Mouse (Mus musculus) thymus, postnatal 10 days (tissue): ENCODE measurements around the gene 2810408A11Rik.
A peak's percentile ranks its signal among the peaks of the same experiment; 100 is the strongest.
"Not testable (repeated sequence)": the region's sequence is repeated elsewhere in the genome, so short reads cannot be mapped to it uniquely, and the experiment has no call there.

Experiments
- DNase-seq, 2 experiments: peaks; one replicate each; pipeline ENCODE4 v3.0.0; 2021; ENCODE audit warnings: low spot score in 2 of 2

Gene 2810408A11Rik

DNA sequence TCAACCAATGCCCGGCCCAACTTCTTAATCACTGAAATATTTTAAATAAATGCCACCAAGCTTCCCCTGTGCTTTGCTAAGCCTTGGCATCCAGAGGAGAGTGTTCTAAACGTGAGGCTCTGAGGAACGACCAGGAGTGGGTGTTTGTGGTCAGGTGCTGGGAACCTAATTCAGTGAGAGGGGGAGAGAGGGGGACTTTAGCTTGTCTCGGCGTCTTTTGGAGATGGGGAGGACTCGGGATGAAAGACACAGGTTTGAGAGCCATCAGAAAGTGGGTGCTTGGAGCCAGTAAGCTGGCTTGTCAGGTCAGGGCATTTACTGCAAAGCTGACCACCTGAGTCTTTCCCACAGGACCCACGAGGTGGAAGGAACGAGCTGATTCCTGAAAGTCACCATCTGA, 31.0 kb upstream of the 2810408A11Rik start:
- no peak for DNase-seq

- DNase-seq, result peak in 1 of 2 experiments; percentile 21
Measured at GRCm38 (mm10) chr11:69930967-69931537, 30.3 kb upstream of the 2810408A11Rik start.

DNA sequence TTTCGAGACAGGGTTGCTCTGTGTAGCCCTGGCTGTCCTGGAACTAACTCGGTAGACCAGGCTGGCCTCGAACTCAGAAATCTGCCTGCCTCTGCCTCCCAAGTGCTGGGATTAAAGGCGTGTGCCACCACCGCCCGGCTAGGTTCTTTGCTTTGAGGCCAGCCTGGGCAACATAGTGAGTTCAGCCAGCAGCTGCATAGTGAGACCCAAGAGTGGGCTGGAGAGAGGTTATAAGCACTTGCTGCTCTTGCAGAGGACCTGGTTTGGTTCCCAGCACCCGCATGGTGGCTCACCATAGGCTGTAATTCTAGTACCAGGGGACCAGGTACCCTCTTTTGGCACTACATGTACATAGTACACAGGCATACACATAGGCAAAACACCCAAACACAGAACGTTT, 29.4 kb upstream of the 2810408A11Rik start:
- DNase-seq, result not testable (repeated sequence)

DNA sequence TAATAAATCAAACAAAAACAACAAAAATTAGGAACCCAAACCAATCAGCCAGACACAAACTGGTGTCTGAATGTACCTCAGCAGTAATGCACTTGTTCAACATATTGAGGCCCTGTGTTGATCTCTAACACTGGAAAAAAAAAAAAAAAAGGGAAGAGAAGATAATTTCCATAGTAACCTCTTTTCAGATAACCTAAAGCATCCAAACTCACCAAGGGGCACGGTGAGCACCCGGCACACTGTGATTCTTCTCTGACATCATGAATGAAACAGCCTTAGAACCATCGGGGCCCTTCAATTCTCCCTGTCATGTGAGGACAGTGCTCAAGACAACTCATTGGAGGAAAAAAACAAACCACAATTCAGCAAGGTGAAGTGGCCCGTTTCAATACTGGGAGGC, 28.9 kb upstream of the 2810408A11Rik start:
- DNase-seq, result no peak

DNA sequence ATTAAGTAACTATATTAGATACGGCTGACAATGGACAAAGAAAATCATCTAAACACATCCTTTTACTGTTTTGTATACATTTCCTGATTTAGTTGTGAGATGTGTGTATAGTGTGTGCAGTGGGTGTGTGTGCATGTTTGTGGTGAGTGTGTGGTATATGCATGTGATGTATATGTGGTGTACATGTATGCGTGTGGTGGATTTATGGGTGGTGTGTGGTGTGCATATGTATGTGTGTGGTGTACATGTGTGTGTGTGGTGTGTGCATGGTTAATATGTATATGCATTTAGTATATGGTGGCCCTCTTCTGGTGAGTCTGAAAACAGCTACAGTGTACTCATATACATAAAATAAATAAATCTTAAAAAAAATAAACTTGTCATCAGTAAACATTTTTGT, 26.7 kb upstream of the 2810408A11Rik start:
- no peak for DNase-seq

DNA sequence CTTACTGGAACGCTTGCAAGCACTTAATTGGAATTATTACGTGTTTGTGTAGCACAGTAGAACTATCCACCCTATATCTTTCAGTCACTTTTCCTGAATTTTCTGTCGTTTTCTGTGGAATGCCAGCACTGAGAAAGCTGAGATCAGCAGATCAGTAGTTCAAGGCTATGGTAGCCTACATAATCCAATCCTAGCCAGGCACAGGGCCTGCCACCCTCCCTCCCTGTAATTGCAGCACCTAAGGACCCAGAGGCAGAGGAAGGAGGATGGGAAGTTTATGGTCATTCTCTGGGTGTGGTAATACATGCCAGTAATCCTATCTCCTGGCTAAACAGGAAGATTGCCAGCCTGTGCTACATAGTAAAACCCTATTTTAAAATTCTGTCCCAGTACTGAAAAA, 22.0 kb upstream of the 2810408A11Rik start:
- no peak for DNase-seq

- DNase-seq, result no peak
Measured at GRCm38 (mm10) chr11:69922012-69922756, 21.4 kb upstream of the 2810408A11Rik start.

DNA sequence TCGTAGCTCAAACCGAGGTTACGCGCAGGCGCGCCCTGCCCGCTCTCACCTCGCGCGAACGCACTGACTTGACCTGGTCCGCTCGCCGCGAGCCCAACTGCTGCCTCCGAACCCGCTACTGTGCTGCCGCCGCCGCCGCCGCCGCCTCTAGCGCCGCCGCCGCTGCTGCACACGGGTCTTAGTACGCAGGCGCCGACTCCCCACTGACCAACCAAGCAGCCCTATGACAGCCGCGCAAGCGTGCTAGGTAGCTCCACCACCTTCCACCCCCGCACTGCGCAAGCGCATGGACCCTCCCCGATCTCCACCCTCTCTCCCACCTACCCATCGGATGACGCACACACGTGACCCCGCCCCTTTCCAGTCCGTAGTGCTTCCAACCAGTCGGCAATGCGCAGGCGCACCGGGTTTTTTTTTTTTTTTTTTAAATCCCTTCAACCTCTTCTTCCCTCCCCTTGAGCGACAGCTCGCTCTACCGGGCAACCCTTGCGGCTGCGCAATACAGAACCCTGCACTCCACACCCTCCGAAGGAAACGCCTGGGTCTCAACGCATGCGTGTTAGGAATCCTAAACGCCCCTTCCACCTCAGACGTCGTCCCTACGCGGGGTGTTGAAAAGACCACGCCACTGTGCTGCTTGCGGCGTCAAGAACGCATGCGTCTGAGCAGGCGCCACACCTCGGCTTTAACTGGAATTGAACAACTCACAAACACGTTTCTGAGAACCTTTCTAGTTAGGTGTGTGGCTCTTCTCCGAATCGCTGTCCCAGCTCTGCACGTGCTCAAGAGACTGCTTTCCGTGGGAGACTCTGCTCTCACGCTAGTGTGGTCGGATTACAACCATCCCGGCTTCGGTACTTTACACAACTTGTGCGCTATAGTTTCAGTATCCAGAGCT, 20.6 kb upstream of the 2810408A11Rik start, which contains the start of gene Eif5a:
Gene Eif5a (minus strand): TSS at position 845 of the 898 bp plus-strand sequence.
- peak; percentile 100 for DNase-seq

DNA sequence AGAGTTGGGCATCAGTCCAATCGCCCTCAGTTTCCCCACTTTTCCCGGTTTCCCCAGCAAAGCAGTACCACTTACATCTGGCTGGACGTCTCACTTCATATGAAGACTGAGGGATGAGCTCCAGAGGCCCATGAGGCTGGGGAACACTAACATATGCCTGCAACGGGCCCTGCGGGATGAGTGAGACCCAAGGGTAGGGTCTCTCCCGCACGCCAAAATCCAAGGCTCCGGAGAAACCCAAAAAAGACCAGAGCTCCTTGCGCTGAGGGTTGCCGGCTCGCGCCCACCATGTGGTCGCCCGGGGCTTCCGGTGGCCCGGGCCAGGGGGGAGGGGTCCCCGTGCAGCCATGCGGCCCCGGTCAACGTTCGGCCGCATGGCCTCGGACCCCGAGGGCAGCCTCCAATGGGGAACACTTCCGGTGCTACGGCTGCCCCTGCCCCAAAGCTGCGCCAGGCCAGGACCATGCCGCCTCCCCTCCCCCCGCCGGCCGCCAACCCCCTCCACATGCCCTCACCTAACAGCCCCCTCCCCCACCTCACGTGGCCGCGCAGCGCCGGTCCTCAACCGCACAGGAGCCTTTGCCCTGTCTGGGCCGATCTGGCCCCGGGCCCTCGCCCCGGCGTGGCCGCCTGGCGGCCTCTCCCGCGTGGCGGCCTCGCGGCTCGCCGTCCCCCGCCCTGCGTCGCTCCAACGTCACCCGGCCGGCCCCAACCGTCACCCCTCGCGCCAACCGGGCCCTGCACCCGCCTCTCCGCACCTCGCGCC, 19.7 kb upstream of the 2810408A11Rik start:
- DNase-seq, result peak in 1 of 2 experiments; percentile 52

DNA sequence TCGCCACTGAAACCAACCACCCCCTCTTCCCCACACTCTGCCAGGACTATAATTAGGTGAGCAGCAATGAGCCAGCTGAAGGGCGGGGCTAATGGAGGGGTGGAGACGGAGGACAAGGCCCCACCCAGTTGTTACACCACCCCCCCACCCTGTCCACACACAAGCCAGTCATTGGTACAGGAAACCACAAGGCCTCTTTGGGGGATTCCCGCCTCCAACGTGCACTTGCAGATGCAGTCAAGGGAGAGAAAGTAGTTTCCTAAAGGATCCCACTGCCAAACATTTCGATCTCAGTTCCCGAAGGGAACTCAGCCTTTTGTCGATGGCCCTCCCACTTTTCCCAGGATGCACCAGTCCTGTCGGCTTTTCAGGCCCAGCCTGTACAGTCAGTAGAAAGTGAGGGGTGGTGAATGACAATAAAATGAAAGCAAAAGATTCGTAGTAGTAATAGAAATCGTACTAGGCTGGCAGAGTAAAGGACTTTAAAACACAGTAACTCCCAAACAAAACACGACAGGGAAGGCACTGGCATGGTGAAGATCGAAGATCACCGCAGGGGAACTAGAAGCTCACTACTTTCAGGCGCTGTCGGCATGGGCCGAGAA, 19.0 kb upstream of the 2810408A11Rik start:
- DNase-seq, result peak; percentile 50 to 56

DNA sequence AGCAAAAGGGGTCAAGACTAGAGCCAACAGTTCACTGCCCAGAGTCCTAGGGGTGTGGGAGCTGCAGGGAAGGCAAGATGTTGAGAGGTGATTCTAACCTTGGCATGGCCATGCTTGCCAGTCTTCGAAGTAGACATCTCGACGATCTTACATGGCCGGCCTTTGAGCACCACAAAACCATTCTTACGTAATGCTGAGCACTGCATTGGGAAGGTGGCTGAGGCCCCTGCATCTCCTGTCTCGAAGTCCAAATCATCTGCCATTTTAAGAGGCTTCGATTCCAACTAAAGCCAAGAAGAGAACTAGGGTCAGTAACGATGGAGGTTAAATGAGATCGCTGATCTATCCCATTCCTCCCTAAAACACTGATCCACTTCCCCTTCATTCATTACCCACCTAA, 18.3 kb upstream of the 2810408A11Rik start:
- DNase-seq, result no peak

- DNase-seq, result no peak
Measured at GRCm38 (mm10) chr11:69918118-69918517, 17.3 kb upstream of the 2810408A11Rik start.

GRCm38 (mm10) chr11:69917379-69917948, 16.7 kb upstream of the 2810408A11Rik start:
- DNase-seq, result no peak

GRCm38 (mm10) chr11:69916652-69917378, 16.0 kb upstream of the 2810408A11Rik start:
- not testable (repeated sequence) for DNase-seq

- no peak for DNase-seq
Measured at GRCm38 (mm10) chr11:69915667-69916627, 15.2 kb upstream of the 2810408A11Rik start.

DNA sequence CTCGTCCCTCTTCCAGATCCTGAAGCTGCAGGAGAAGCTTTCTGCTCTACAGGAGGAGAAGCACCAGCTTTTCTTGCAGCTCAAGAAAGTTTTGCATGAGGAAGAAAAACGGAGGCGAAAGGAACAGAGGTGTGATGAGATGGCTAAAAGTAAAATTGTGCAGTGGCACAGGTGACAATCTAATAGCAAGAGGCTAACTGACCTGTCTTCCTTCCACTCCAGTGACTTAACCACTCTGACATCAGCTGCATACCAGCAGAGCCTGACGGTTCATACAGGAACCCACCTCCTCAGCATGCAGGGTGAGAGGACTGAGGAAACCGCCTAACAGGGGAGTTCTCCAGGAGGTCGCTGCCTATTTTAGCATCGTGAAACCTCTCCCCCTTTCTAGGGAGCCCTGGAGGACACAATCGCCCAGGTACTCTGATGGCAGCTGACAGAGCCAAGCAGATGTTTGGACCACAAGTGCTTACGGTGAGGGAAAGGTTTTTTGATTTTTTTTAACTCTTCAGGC, 14.2 kb upstream of the 2810408A11Rik start:
- DNase-seq, result no peak

- no peak for DNase-seq
Measured at GRCm38 (mm10) chr11:69914372-69914764, 13.6 kb upstream of the 2810408A11Rik start.

- peak; percentile 88 to 89 for DNase-seq
Measured at GRCm38 (mm10) chr11:69913554-69914371, 13.0 kb upstream of the 2810408A11Rik start, which contains the start of gene Gps2. Gene Gps2 (plus strand): TSS chr11:69913888.
